Mouse (Mus musculus): Measurements from ENCODE around the gene Lcmt2.

GRCm38 (mm10) chr2:121137371-121137770 is 3.1 kb downstream of the Lcmt2 start:
- TF ChIP-seq GATA1 (IDR thresholded peaks at IDR 0.05; ENCODE audit: borderline replicate concordance, low read length) (no peak), FLI1 (IDR thresholded peaks at IDR 0.05; ENCODE audit: low read length) (no peak)

Data from megakaryocyte, embryonic 14.5 days (primary cell).